Mouse (Mus musculus) heart, embryonic 12.5 days (tissue): ENCODE data around the gene Hhipl1. TPM values are rescaled to one million over a fixed set of nuclear protein-coding genes. Genes with fewer than 3 reads are reported as not detected.

Source experiments
- ATAC-seq: fragments of 200-750 bp; cut with Nextera tagmentation; 2 replicates; pipeline ENCODE4 v1.8.0; 2017; ENCODE audit warnings: moderate TSS enrichment, moderate library complexity; ENCODE audit not compliant: insufficient number of reproducible peaks, low FRiP score
- H3K27ac ChIP-seq: fragments of 300-500 bp; sonication (generic); 2 replicates; pipeline ENCODE4 v1.5.1; 2016; ENCODE audit warnings: mild to moderate bottlenecking, moderate library complexity; ENCODE audit not compliant: poor library complexity, severe bottlenecking
- H3K27me3 ChIP-seq: fragments of 300-500 bp; sonication (generic); replicated peaks from 2 replicates; pipeline ENCODE4 v1.6.1; 2016; ENCODE audit warnings: mild to moderate bottlenecking, moderate library complexity
- H3K36me3 ChIP-seq: fragments of 300-500 bp; sonication (generic); 2 replicates; pipeline ENCODE4 v1.6.1; 2016; ENCODE audit warnings: mild to moderate bottlenecking, moderate library complexity
- H3K4me1 ChIP-seq: fragments of 300-500 bp; sonication (generic); replicated peaks from 2 replicates; pipeline ENCODE4 v1.6.1; 2016; ENCODE audit warnings: mild to moderate bottlenecking
- H3K4me2 ChIP-seq: fragments of 300-500 bp; sonication (generic); 2 replicates; pipeline ENCODE4 v1.6.1; 2016; ENCODE audit warnings: mild to moderate bottlenecking, moderate library complexity
- H3K4me3 ChIP-seq: fragments of 300-500 bp; sonication (generic); 2 replicates; pipeline ENCODE4 v1.5.1; 2016; ENCODE audit warnings: mild to moderate bottlenecking
- H3K9ac ChIP-seq: fragments of 300-500 bp; sonication (generic); 2 replicates; pipeline ENCODE4 v1.6.1; 2016; ENCODE audit warnings: mild to moderate bottlenecking, moderate library complexity
- H3K9me3 ChIP-seq: fragments of 300-500 bp; sonication (generic); replicated peaks from 2 replicates; pipeline ENCODE4 v1.6.1; 2016; ENCODE audit warnings: mild to moderate bottlenecking, moderate library complexity
- WGBS: fragments of 180-500 bp; shearing (Covaris S2); methylation state at CpG from one replicate; pipeline ENCODE4 v1.1.7; 2016; 5-methylcytosine and 5-hydroxymethylcytosine counted together
- polyA plus RNA-seq: library from polyadenylated mRNA; unstranded; fragments of >200 nt; fragmentation: Nextera tagmentation; extraction: Ambion mirVana; gene quantifications from 2 replicates; pipeline ENCODE4 v1.2.1, GENCODE M21; 2016

Hhipl1 gene
- polyA plus RNA-seq, 1 experiment from 2014 or later, result 0.82 TPM

DNA sequence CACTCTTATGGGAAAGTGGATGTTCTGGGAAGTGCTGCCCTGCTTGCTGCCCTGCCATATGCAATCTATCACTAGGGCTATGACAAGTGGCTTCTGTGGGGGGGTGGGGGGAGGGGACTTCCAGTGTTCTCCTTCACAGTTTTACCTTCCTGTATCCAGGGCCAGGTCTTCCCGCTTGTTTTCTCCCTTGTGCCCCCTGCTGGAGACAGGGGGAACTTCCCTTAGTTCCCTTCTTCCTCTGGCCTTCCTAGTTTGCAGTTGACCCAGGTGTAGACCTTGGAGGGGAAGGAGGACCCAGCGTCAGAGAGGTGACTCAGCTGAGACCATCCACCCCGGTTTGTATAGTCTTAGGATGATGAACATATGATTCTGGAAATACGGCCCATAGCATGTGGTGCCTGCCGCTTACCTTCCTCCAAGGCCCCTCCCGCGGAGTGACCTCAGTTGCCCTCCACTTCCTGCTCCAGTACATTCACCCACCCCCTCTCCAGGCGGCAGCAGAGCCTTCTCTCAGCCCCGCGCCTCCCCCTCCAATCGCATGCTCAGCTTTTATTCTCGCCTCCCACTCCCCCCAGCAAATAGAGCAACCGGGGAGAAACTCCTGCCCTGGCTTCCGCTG is 32.6 kb downstream of the Hhipl1 start:
- Histone ChIP-seq H3K9me3 (no peaks in the 10 kb centered on the region), H3K4me3 (no peak overlapping the region), H3K27me3 (peaks cover 56% of the 10 kb centered on the region), H3K4me2 (no peak overlapping the region), H3K4me1 (peaks cover 12% of the 10 kb centered on the region), H3K36me3 (no peaks in the 10 kb centered on the region), H3K27ac (no peak overlapping the region), H3K9ac (no peak overlapping the region)
- ATAC-seq, result no peak
- WGBS, result 22% methylated on average over 14 of the region's 14 CpGs

DNA sequence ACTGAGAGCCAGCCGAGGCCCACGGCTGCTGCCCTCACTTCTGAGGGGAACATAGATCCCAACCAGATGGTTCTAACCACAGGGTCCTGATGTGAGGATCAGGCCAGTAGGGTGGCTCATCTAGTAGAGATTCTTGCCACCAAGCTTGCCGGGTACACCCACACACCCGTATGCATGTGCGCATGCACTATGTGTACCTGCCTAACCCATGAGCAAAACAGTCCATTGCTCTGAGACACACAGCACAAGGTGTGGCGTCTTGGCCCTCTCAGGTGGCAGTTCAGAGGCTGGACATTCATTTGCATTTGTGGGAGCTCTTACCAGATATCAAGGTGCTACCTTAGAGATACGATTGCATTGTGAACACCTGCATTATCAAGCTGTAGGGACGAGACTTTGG is 42.1 kb downstream of the Hhipl1 start:
- peaks cover 48% of the 10 kb centered on the region for H3K27me3 ChIP-seq
- no peak overlapping the region for H3K4me2 ChIP-seq
- peaks cover 7% of the 10 kb centered on the region; the same call in 1 of the 2 replicates for H3K4me1 ChIP-seq
- no peak for ATAC-seq
- no peak overlapping the region for H3K4me3 ChIP-seq
- 77% methylated on average over 8 of the region's 8 CpGs for WGBS
- no peaks in the 10 kb centered on the region for H3K36me3 ChIP-seq
- no peak overlapping the region for H3K27ac ChIP-seq
- no peaks in the 10 kb centered on the region for H3K9me3 ChIP-seq
- no peak overlapping the region for H3K9ac ChIP-seq

DNA sequence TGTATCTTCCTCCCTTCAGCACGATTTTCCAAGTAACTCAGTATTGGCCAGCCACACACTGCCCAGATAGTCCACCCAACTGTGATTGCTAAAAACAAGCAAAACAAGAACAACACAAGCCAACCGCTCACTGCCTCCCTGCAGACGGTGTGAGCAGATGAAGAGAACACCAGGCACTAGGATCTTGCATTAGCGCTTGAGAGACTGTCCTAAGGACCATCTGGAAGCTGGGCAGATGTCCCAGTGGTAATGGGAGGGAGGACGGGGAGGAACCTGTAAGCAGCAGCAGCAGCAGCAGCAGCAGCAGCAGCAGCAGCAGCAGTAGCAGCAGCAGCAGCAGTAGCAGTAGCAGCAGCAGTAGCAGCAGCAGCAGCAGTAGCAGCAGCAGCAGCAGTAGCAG is 43.0 kb downstream of the Hhipl1 start:
- 61% methylated on average over 5 of the region's 5 CpGs for WGBS
- no peak overlapping the region for H3K4me3 ChIP-seq
- H3K9me3 ChIP-seq, result no peaks in the 10 kb centered on the region
- H3K36me3 ChIP-seq, result no peaks in the 10 kb centered on the region
- peaks cover 7% of the 10 kb centered on the region; the same call in 1 of the 2 replicates for H3K4me1 ChIP-seq
- H3K4me2 ChIP-seq, result no peak overlapping the region
- H3K9ac ChIP-seq, result no peak overlapping the region
- H3K27ac ChIP-seq, result no peak overlapping the region
- no peak for ATAC-seq
- H3K27me3 ChIP-seq, result peaks cover 57% of the 10 kb centered on the region

DNA sequence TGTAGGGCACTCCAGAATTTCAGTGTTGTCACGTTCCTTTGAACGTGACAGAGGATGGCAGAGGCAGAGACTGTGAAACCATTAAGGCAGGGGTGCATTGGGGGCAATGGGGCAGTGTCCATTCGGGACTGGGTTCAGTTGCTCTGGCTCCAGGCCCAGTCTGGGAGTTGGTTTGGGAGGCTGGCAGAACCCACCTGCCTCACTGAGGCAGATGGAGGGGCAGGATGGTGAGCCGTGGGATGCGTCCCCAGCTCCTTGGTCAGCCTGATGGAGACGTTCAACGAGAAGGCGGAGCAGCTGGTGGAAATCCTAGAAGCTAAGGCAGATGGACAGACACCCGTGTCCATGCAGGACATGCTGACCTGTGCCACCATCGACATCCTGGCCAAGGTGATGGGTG is 44.9 kb downstream of the Hhipl1 start:
- no peak for ATAC-seq
- Histone ChIP-seq H3K9me3 (peaks cover 3% of the 10 kb centered on the region), H3K27me3 (peaks cover 69% of the 10 kb centered on the region), H3K9ac (no peak overlapping the region), H3K27ac (no peak overlapping the region), H3K36me3 (no peaks in the 10 kb centered on the region), H3K4me3 (no peak overlapping the region), H3K4me1 (peaks cover 7% of the 10 kb centered on the region; the same call in 1 of the 2 replicates), H3K4me2 (no peak overlapping the region)
- WGBS, result 81% methylated on average over 10 of the region's 10 CpGs

DNA sequence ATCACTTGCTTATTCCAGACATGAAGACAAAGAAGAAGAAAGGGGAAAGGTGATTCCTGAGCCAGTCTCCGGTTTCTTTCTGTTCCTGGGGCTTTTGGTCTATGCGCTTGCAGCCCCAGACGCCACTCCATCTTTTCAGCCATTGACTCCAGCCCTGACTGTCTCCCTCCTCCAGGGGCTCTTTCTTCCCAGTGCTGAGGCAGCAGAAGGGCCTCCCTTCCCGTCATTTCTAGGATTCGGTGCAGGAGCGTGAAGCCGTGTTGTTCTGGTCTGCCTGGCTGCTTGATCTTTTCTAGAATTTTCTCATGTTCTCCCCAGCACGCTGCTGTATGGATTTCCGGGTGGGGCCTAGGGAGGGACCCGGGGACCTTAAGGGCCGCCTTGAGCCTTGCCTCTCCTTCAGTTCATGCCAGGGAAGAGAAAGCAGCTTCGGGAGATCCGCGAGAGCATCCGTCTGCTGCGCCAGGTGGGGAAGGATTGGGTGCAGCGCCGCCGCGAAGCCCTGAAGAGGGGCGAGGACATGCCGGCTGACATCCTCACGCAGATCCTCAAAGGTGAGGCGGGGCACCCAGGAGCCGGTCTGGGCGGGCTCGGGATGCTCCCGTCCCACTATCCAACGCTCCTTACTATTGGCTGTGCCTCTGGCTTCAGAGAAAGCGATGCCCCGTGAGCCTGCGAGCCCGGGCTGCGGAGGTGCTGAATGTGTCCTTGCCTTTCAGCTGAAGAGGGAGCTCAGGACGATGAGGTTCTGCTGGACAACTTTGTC is 46.5 kb downstream of the Hhipl1 start:
- ATAC-seq, result no peak
- peaks cover 5% of the 10 kb centered on the region for H3K9me3 ChIP-seq
- peaks cover 7% of the 10 kb centered on the region; the same call in 1 of the 2 replicates for H3K4me1 ChIP-seq
- no peaks in the 10 kb centered on the region for H3K36me3 ChIP-seq
- H3K4me3 ChIP-seq, result peak overlapping the region; percentile 29
- H3K4me2 ChIP-seq, result peak overlapping the region; percentile 66
- H3K27ac ChIP-seq, result no peak overlapping the region
- WGBS, result 9% methylated on average over 35 of the region's 35 CpGs
- peak overlapping the region; percentile 40; the same call in 1 of the 2 replicates for H3K9ac ChIP-seq
- peaks cover 71% of the 10 kb centered on the region for H3K27me3 ChIP-seq

DNA sequence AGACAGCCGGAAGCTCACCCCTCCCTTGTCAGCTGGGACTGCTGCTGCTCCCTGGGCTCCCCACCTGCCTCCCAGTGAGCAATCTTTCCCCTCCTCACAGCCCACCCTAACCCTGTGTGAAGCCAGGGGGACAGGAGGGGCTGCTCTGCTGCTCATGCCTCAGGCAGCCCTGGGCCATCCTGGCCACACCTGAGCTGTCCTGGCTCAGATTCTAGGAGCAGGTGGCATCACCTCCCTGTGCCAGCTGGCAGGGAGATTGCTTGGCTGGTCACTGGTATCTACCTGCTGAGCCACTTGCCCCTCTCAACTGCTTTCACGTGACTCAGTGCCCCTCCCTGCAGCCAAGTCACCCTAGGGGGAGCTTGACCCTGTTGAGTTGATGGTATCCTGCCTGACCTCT is 48.2 kb downstream of the Hhipl1 start:
- H3K9ac ChIP-seq, result no peak overlapping the region
- no peak overlapping the region for H3K4me2 ChIP-seq
- no peak overlapping the region for H3K4me3 ChIP-seq
- WGBS, result 59% methylated on average over 2 of the region's 2 CpGs
- peaks cover 5% of the 10 kb centered on the region for H3K9me3 ChIP-seq
- no peaks in the 10 kb centered on the region for H3K36me3 ChIP-seq
- H3K4me1 ChIP-seq, result peaks cover 7% of the 10 kb centered on the region; the same call in 1 of the 2 replicates
- H3K27me3 ChIP-seq, result peaks cover 65% of the 10 kb centered on the region
- peak; percentile 58; the same call in 1 of the 2 replicates for ATAC-seq
- H3K27ac ChIP-seq, result no peak overlapping the region

DNA sequence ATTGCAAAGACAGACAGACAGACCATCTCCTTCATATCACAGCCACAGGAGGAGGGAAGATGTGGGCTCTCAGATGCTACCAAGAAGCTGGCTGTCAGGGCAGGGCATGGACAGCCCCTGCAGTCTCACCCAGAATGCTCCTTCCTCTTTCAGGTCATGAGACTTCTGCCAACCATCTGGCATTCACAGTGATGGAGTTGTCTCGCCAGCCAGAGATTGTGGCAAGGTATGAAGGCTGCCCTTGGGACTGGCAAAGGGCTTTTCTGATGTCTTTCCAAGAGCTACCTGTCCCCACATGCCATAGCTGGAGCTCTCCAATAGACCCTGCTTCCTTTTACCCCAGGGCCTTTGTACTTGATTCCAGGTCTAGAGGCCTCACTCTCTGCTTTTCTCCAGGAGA is 49.2 kb downstream of the Hhipl1 start:
- no peak overlapping the region for H3K4me3 ChIP-seq
- H3K9me3 ChIP-seq, result peaks cover 5% of the 10 kb centered on the region
- H3K4me1 ChIP-seq, result peaks cover 7% of the 10 kb centered on the region; the same call in 1 of the 2 replicates
- ATAC-seq, result no peak
- H3K9ac ChIP-seq, result no peak overlapping the region
- H3K4me2 ChIP-seq, result no peak overlapping the region
- H3K27ac ChIP-seq, result no peak overlapping the region
- no peaks in the 10 kb centered on the region for H3K36me3 ChIP-seq
- peaks cover 55% of the 10 kb centered on the region for H3K27me3 ChIP-seq
- 69% methylated on average over 1 of the region's 1 CpGs for WGBS

DNA sequence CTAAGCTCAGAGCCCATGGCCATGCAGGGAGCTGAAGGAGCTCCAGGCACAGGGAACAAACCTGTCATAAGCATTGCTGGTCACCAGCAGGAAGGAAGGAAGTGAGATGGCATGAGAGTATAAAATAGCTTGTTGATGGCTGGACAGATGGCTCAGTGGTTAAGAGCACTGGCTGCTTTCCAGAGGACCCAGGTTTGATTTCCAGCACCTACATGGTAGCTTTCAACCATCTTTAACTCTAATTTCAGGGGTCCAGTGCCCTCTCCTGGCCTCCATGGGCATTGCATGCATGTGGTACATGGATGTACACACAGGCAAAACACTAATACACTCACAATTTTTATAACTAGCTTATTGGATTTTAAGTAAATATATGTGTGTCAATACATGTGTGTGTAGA is 49.9 kb downstream of the Hhipl1 start:
- Histone ChIP-seq H3K4me1 (peaks cover 7% of the 10 kb centered on the region; the same call in 1 of the 2 replicates), H3K36me3 (no peaks in the 10 kb centered on the region), H3K9me3 (peaks cover 5% of the 10 kb centered on the region), H3K4me3 (no peak overlapping the region), H3K27me3 (peaks cover 51% of the 10 kb centered on the region), H3K27ac (no peak overlapping the region), H3K9ac (no peak overlapping the region), H3K4me2 (no peak overlapping the region)
- ATAC-seq, result no peak

DNA sequence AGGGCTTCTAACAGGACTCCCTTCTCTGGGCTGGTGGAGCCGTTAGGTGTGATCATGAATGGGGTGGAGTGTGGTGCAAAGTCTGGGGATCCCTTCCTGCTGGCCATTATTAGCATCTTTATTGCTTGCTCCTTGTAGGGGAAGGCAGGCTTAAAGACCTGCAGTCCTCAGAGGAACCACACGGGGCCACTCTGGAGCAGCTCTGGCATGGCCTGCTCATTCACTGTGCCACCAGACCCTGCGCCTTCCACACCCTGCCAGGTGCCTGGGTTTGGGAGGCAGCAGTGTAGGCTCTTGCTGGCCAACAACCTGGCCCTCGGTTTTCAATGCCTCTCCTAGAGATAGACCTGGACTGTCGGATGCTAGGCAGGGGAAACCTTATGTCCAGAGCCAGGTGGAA is 57.7 kb downstream of the Hhipl1 start:
- H3K9ac ChIP-seq, result no peak overlapping the region
- H3K4me1 ChIP-seq, result peaks cover 5% of the 10 kb centered on the region
- ATAC-seq, result peak; percentile 48; the same call in 1 of the 2 replicates
- 4% methylated on average over 5 of the region's 5 CpGs for WGBS
- H3K36me3 ChIP-seq, result no peaks in the 10 kb centered on the region
- no peak overlapping the region for H3K27ac ChIP-seq
- H3K27me3 ChIP-seq, result peaks cover 9% of the 10 kb centered on the region; the same call in 1 of the 2 replicates
- no peak overlapping the region for H3K4me3 ChIP-seq
- H3K4me2 ChIP-seq, result no peak overlapping the region
- H3K9me3 ChIP-seq, result no peaks in the 10 kb centered on the region

DNA sequence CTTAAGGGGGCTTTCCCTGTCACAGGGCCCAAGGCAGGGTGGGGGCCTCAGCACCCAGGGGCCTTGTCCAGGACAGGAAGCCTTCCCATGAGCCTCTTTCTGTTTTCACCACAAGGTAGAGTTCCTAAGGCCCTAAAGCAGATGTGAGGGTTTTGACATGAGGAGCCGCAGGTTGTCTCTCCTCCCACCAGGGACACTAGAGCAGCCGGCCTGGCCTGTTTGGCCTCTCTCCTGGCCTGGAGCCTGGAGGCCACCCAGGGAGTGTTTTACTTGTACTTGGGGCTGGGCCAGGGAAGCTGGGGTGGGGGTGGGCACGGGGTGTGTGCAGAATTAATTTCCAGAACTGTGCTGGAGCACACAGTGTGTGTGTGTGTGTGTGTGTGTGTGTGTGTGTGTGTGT is 59.3 kb downstream of the Hhipl1 start:
- Histone ChIP-seq H3K9ac (no peak overlapping the region), H3K4me2 (no peak overlapping the region), H3K4me1 (peaks cover 20% of the 10 kb centered on the region), H3K27ac (no peak overlapping the region), H3K9me3 (no peaks in the 10 kb centered on the region), H3K27me3 (peaks cover 9% of the 10 kb centered on the region; the same call in 1 of the 2 replicates), H3K4me3 (no peak overlapping the region), H3K36me3 (no peaks in the 10 kb centered on the region)
- WGBS, result 36% methylated on average over 3 of the region's 3 CpGs
- no peak for ATAC-seq

DNA sequence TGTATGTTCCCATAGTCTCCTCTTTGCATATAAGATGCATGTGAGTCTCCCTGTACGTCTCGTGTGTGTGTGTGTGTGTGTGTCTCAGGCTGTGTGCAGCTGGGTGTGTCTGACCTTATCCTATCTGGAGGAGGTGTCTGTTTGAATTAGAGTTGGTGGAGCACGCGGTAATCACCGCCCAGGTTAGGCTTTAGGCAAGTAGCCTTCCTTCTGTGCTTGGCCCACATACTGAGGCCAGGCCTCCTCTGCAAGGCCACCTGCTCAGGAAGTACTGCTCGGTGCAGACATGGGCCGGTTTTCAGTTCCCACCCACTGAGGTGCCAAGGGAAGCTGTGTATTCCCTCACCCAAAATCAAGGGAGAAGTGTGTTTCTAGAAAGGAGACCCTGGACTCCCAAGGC is 59.8 kb downstream of the Hhipl1 start:
- H3K4me1 ChIP-seq, result peaks cover 25% of the 10 kb centered on the region
- no peak for ATAC-seq
- WGBS, result 67% methylated on average over 7 of the region's 7 CpGs
- H3K9ac ChIP-seq, result no peak overlapping the region
- H3K36me3 ChIP-seq, result no peaks in the 10 kb centered on the region
- no peaks in the 10 kb centered on the region for H3K9me3 ChIP-seq
- no peak overlapping the region for H3K4me2 ChIP-seq
- no peak overlapping the region for H3K4me3 ChIP-seq
- H3K27me3 ChIP-seq, result peaks cover 7% of the 10 kb centered on the region; the same call in 1 of the 2 replicates
- H3K27ac ChIP-seq, result no peak overlapping the region
